Mouse (Mus musculus): ENCODE measurements at regions not wholly inside any gene's neighbourhood (a gene's known extent, or its start where the extent isn't known, plus 50 kb on each side); places are given as distances from the start of the nearest gene placed in this dataset.
"Not testable (repeated sequence)": the region's sequence is repeated elsewhere in the genome, so short reads cannot be mapped to it uniquely, and the experiment has no call there.

DNA sequence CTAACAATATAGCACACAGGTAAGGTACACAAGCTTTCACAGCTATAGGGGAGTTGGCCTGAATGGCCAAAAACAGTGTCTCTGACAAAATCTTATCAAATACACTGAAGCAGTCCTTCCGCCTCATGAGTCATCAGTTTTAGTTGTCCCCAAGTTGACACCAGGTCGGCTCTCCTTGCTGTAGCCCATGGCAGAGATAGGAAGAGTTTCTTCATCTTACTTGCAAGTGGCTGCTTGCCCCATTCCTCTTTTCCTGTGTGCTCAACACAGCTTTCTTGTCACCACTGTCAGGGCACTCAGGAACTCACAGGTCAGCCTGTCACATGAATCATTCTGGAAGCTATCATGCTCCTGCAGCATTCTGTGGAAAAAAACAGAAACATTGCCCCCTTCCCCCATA lies 77.1 kb downstream of the Olfr721-ps1 start:
- not testable (repeated sequence) for H3K4me1 ChIP-seq (ENCODE audit: control insufficient read depth, insufficient read depth, low read length); H3K9me3 ChIP-seq (replicated peaks; ENCODE audit: control insufficient read depth, insufficient read depth, low read length, poor library complexity, severe bottlenecking); H3K27ac ChIP-seq (ENCODE audit: insufficient read depth, low read length)

DNA sequence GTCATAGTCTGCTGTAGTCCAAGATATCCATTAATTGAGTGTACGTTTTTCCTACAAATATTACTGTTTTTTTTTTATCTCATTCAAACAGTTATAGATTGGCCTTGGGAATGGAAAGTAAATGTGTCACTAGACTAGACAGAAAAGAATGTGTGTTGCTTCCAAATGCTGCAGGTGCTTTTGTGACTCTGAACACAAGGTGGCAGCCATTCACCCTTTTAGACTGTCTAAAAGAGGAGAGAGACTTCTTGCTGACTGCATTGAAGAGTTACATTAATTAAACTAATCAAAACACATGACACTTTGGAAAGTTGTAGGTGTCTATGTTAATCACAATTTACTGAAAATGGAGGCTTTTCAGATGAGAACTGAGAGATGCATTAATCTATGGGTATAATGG lies 80.7 kb downstream of the Olfr721-ps1 start:
- H3K27me3 ChIP-seq (ENCODE audit: control insufficient read depth, insufficient read depth, low read length, poor library complexity, severe bottlenecking): no peaks in the 10 kb centered on the region
- peaks cover 4% of the 10 kb centered on the region; the same call in 1 of the 2 replicates for H3K9me3 ChIP-seq (replicated peaks; ENCODE audit: control insufficient read depth, insufficient read depth, low read length, poor library complexity, severe bottlenecking)
- no peak overlapping the region for H3K4me3 ChIP-seq (ENCODE audit: low read depth, low read length)
- TF ChIP-seq POLR2A (IDR thresholded peaks at IDR 0.05; ENCODE audit: insufficient read depth, low read length) (no peak), CTCF (IDR thresholded peaks at IDR 0.05; ENCODE audit: low read depth, low read length) (peak; percentile 4), EP300 (IDR thresholded peaks at IDR 0.05; ENCODE audit: insufficient read depth, low read depth, low read length) (no peak)
- H3K36me3 ChIP-seq (ENCODE audit: control insufficient read depth, insufficient read depth, low read length, poor library complexity, severe bottlenecking): no peaks in the 10 kb centered on the region
- H3K9ac ChIP-seq (ENCODE audit: low read depth, poor library complexity, severe bottlenecking): no peak overlapping the region
- H3K27ac ChIP-seq (ENCODE audit: insufficient read depth, low read length): no peak overlapping the region
- H3K4me1 ChIP-seq (ENCODE audit: control insufficient read depth, insufficient read depth, low read length): no peaks in the 10 kb centered on the region

More for the DNA sequence above, 77.1 kb downstream of the Olfr721-ps1 start:
- not testable (repeated sequence) for H3K9ac ChIP-seq (ENCODE audit: low read depth, poor library complexity, severe bottlenecking); H3K27me3 ChIP-seq (ENCODE audit: control insufficient read depth, insufficient read depth, low read length, poor library complexity, severe bottlenecking); H3K4me3 ChIP-seq (ENCODE audit: low read depth, low read length); H3K36me3 ChIP-seq (ENCODE audit: control insufficient read depth, insufficient read depth, low read length, poor library complexity, severe bottlenecking)

DNA sequence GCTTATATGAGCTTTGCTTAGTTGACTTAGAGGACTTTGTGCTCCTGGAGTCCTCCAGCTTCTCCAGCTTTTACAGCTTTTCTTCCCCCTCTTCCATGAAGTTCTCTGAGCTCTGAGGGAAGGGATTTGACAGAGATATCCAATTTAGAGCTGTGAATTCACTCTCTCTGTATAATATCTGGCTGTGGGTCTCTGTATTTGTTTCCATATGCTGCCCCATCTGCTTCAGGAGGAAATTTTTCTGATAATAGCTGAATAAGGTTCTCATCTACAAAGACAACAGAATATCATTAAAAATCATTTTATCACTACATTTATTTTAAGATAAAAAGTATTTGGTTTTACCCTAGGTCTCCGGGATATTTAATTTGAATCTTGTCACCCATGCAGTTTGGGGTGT lies 85.3 kb downstream of the Olfr721-ps1 start:
- Histone ChIP-seq H3K4me1 (ENCODE audit: control insufficient read depth, insufficient read depth, low read length) (no peaks in the 10 kb centered on the region), H3K9me3 (replicated peaks; ENCODE audit: control insufficient read depth, insufficient read depth, low read length, poor library complexity, severe bottlenecking) (no peaks in the 10 kb centered on the region), H3K36me3 (ENCODE audit: control insufficient read depth, insufficient read depth, low read length, poor library complexity, severe bottlenecking) (no peaks in the 10 kb centered on the region), H3K27me3 (ENCODE audit: control insufficient read depth, insufficient read depth, low read length, poor library complexity, severe bottlenecking) (no peaks in the 10 kb centered on the region), H3K9ac (ENCODE audit: low read depth, poor library complexity, severe bottlenecking) (no peak overlapping the region), H3K27ac (ENCODE audit: insufficient read depth, low read length) (no peak overlapping the region), H3K4me3 (ENCODE audit: low read depth, low read length) (no peak overlapping the region)
- TF ChIP-seq EP300 (IDR thresholded peaks at IDR 0.05; ENCODE audit: insufficient read depth, low read depth, low read length): no peak
- TF ChIP-seq CTCF (IDR thresholded peaks at IDR 0.05; ENCODE audit: low read depth, low read length): no peak
- no peak for TF ChIP-seq POLR2A (IDR thresholded peaks at IDR 0.05; ENCODE audit: insufficient read depth, low read length)

- Histone ChIP-seq H3K27me3 (ENCODE audit: control insufficient read depth, insufficient read depth, low read length, poor library complexity, severe bottlenecking) (no peaks in the 10 kb centered on the region), H3K9me3 (replicated peaks; ENCODE audit: control insufficient read depth, insufficient read depth, low read length, poor library complexity, severe bottlenecking) (no peaks in the 10 kb centered on the region), H3K27ac (ENCODE audit: insufficient read depth, low read length) (no peak overlapping the region), H3K9ac (ENCODE audit: low read depth, poor library complexity, severe bottlenecking) (no peak overlapping the region), H3K36me3 (ENCODE audit: control insufficient read depth, insufficient read depth, low read length, poor library complexity, severe bottlenecking) (no peaks in the 10 kb centered on the region), H3K4me3 (ENCODE audit: low read depth, low read length) (no peak overlapping the region), H3K4me1 (ENCODE audit: control insufficient read depth, insufficient read depth, low read length) (no peaks in the 10 kb centered on the region)
- no peak for TF ChIP-seq EP300 (IDR thresholded peaks at IDR 0.05; ENCODE audit: insufficient read depth, low read depth, low read length)
Observed at GRCm38 (mm10) chr14:14490501-14490900, 89.4 kb downstream of the Olfr721-ps1 start.

DNA sequence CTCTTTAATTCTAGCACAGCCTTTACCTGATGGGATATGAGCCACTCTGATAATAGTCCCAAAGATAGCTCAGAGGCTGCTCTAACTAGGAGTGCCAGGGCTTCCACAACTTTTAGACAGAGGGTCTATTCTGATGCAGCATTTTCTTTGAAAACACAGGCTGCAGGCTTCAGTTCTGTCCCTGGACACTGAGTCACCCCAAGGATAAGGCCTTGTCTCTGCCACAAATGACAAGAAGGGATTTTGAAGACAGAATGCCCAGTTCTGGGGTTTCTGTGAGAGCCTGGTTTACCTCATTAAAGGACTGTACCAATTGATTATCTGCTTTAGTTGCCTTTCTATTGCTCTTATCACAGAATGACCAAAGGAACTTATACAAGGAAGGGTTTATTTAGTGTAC lies 90.9 kb downstream of the Olfr721-ps1 start:
- H3K27me3 ChIP-seq (ENCODE audit: control insufficient read depth, insufficient read depth, low read length, poor library complexity, severe bottlenecking): no peaks in the 10 kb centered on the region
- H3K9ac ChIP-seq (ENCODE audit: low read depth, poor library complexity, severe bottlenecking): no peak overlapping the region
- no peaks in the 10 kb centered on the region for H3K36me3 ChIP-seq (ENCODE audit: control insufficient read depth, insufficient read depth, low read length, poor library complexity, severe bottlenecking)
- H3K4me1 ChIP-seq (ENCODE audit: control insufficient read depth, insufficient read depth, low read length): no peaks in the 10 kb centered on the region
- no peak overlapping the region for H3K4me3 ChIP-seq (ENCODE audit: low read depth, low read length)
- H3K9me3 ChIP-seq (replicated peaks; ENCODE audit: control insufficient read depth, insufficient read depth, low read length, poor library complexity, severe bottlenecking): no peaks in the 10 kb centered on the region
- no peak overlapping the region for H3K27ac ChIP-seq (ENCODE audit: insufficient read depth, low read length)
- no peak for TF ChIP-seq EP300 (IDR thresholded peaks at IDR 0.05; ENCODE audit: insufficient read depth, low read depth, low read length)
- TF ChIP-seq CTCF (IDR thresholded peaks at IDR 0.05; ENCODE audit: low read depth, low read length): no peak
- no peak for TF ChIP-seq POLR2A (IDR thresholded peaks at IDR 0.05; ENCODE audit: insufficient read depth, low read length)

DNA sequence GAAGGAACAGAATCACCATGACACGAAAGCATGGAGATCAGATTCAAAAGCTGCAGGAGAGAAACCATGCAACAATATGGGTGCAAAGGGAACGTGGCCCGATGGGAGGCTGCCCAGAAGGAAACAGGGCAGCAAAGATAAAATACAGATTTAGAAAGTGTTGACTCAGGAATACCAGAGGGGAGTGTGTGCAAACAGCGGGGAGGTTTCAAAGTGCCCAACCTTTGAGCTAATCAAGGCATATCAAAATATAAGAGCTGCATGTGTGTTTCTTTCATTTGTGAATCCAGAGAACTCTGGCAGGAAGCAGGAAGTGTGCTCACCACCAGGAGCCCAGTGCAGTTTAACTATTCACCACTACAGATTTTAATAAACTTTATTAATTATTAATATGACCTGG lies 110.8 kb downstream of the Olfr721-ps1 start:
- no peaks in the 10 kb centered on the region; the same call in 1 of the 2 replicates for H3K27me3 ChIP-seq (ENCODE audit: control insufficient read depth, insufficient read depth, low read length, poor library complexity, severe bottlenecking)
- TF ChIP-seq POLR2A (IDR thresholded peaks at IDR 0.05; ENCODE audit: insufficient read depth, low read length): no peak
- no peak for TF ChIP-seq CTCF (IDR thresholded peaks at IDR 0.05; ENCODE audit: low read depth, low read length)
- no peak for TF ChIP-seq EP300 (IDR thresholded peaks at IDR 0.05; ENCODE audit: insufficient read depth, low read depth, low read length)
- H3K9ac ChIP-seq (ENCODE audit: low read depth, poor library complexity, severe bottlenecking): no peak overlapping the region
- no peak overlapping the region for H3K27ac ChIP-seq (ENCODE audit: insufficient read depth, low read length)
- peaks cover 3% of the 10 kb centered on the region; the same call in 1 of the 2 replicates for H3K9me3 ChIP-seq (replicated peaks; ENCODE audit: control insufficient read depth, insufficient read depth, low read length, poor library complexity, severe bottlenecking)
- no peak overlapping the region for H3K4me3 ChIP-seq (ENCODE audit: low read depth, low read length)
- no peaks in the 10 kb centered on the region for H3K4me1 ChIP-seq (ENCODE audit: control insufficient read depth, insufficient read depth, low read length)
- H3K36me3 ChIP-seq (ENCODE audit: control insufficient read depth, insufficient read depth, low read length, poor library complexity, severe bottlenecking): no peaks in the 10 kb centered on the region

Data from ES-Bruce4 (cell line).